Mouse (Mus musculus) lung, adult 2 months (tissue): ENCODE data around the gene Cgnl1.

ENCODE experiments used
- CTCF ChIP-seq: fragments of 200-500 bp; IDR thresholded peaks from 2 replicates; pipeline ENCODE4 v1.5.1; 2011; ENCODE audit warnings: mild to moderate bottlenecking, low read length, control low read depth; ENCODE audit not compliant: insufficient read depth
- POLR2A ChIP-seq: fragments of 200-500 bp; IDR thresholded peaks from 2 replicates; pipeline ENCODE4 v1.6.1; 2011; ENCODE audit warnings: low read depth, mild to moderate bottlenecking, control low read depth, low read length, borderline replicate concordance; ENCODE audit errors: extremely low read depth

DNA sequence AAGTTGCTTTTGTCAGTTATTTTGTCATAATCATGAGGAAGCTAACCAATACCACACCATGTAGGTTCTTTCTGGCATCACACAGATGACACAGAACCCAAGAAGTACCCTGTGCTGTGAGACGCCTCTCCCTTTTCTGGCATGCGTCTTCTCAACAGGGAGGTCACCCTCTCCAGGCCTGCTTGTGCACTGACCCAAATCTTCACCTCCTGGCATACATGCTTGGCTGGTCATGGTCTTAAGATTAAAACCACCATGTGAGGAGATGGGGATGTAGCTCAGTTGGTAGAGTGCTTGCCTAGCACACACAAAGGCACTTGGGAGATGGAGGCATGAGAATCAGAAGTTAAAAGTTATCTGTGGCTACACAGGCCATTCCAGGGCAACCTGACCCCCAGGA lies 96.2 kb downstream of the Cgnl1 start:
- TF ChIP-seq POLR2A (no peak), CTCF (no peak)
